Mouse (Mus musculus) adrenal gland (tissue): ENCODE results near the gene Ctse.
"Not testable (repeated sequence)": the region's sequence is repeated elsewhere in the genome, so short reads cannot be mapped to it uniquely, and the experiment has no call there.

Source experiments
- intact Hi-C: fragments of 180-260 bp; cut with DNase I; formaldehyde crosslinking; loops from one replicate; pipeline ENCODE4 v1.15.1; 2025
- long read RNA-seq, 2 experiments: library from polyadenylated mRNA; unstranded; transcript quantifications; one replicate each; pipeline ENCODE4 v2.0.0; 2020; ENCODE audit warnings: borderline replicate concordance in 1 of 2; ENCODE audit not compliant: insufficient replicate concordance in 1 of 2

Ctse gene
- long read RNA-seq, experiment 1, partial matches to known transcripts: 0 of 2 reads
- long read RNA-seq, experiment 1, other reads (novel, unspliced or antisense): 1 of 2 reads
- long read RNA-seq, experiment 2, partial matches to known transcripts: 0 of 2 reads
- long read RNA-seq, experiment 2, other reads (novel, unspliced or antisense): 2 of 2 reads

GRCm38 (mm10) chr1:131637791-131638540 is at the start of gene Ctse:
Gene Ctse, plus strand, starts transcription at chr1:131638306.
- intact Hi-C loops: no loop called here

GRCm38 (mm10) chr1:131598905-131599304 is 39.2 kb upstream of the Ctse start, which contains the start of gene Avpr1b:
Gene Avpr1b, plus strand, starts transcription at chr1:131599239.
- intact Hi-C loops: no loop called here

- intact Hi-C loops: no loop called here
These were observed 37.8 kb upstream of the Ctse start for GRCm38 (mm10) chr1:131600314-131600713.

- intact Hi-C loops: loop anchor here (1.0 kb wide), 1 partner anchor 52 kb away; no protein-coding TSS in a partner anchor
These were observed 31.4 kb upstream of the Ctse start for GRCm38 (mm10) chr1:131606719-131607118.

GRCm38 (mm10) chr1:131612556-131613155 is 25.4 kb upstream of the Ctse start:
- intact Hi-C loops: loop anchor here (5.0 kb wide), 1 partner anchor 155 kb away; no protein-coding TSS in a partner anchor

GRCm38 (mm10) chr1:131613361-131614133 is 24.6 kb upstream of the Ctse start:
- intact Hi-C loops: loop anchor here (5.0 kb wide), 1 partner anchor 154 kb away; no protein-coding TSS in a partner anchor

- intact Hi-C loops: loop anchor here (5.0 kb wide), 1 partner anchor 153 kb away; no protein-coding TSS in a partner anchor
These were observed 23.5 kb upstream of the Ctse start for GRCm38 (mm10) chr1:131614641-131615040.

GRCm38 (mm10) chr1:131616131-131616530 is 22.0 kb upstream of the Ctse start:
- intact Hi-C loops: no loop called here

- intact Hi-C loops: no loop called here
These were observed 21.4 kb upstream of the Ctse start for GRCm38 (mm10) chr1:131616546-131617220.

- intact Hi-C loops: no loop called here
These were observed 19.5 kb upstream of the Ctse start for GRCm38 (mm10) chr1:131618576-131618975.

- intact Hi-C loops: no loop called here
These were observed 18.8 kb upstream of the Ctse start for GRCm38 (mm10) chr1:131619348-131619747.

GRCm38 (mm10) chr1:131623644-131624043 is 14.5 kb upstream of the Ctse start:
- intact Hi-C loops: no loop called here

GRCm38 (mm10) chr1:131624175-131624835 is 13.8 kb upstream of the Ctse start:
- intact Hi-C loops: no loop called here

GRCm38 (mm10) chr1:131626200-131626599 is 11.9 kb upstream of the Ctse start:
- intact Hi-C loops: no loop called here

- intact Hi-C loops: not testable (repeated sequence)
These were observed 5.9 kb upstream of the Ctse start for GRCm38 (mm10) chr1:131632216-131632615.

GRCm38 (mm10) chr1:131634495-131634894 is 3.6 kb upstream of the Ctse start:
- intact Hi-C loops: no loop called here

GRCm38 (mm10) chr1:131638541-131639421 is 675 bp downstream of the Ctse start:
- intact Hi-C loops: no loop called here

GRCm38 (mm10) chr1:131640062-131640461 is 2.0 kb downstream of the Ctse start:
- intact Hi-C loops: no loop called here

GRCm38 (mm10) chr1:131641565-131641964 is 3.5 kb downstream of the Ctse start:
- intact Hi-C loops: no loop called here
